In the genomic region with DNA sequence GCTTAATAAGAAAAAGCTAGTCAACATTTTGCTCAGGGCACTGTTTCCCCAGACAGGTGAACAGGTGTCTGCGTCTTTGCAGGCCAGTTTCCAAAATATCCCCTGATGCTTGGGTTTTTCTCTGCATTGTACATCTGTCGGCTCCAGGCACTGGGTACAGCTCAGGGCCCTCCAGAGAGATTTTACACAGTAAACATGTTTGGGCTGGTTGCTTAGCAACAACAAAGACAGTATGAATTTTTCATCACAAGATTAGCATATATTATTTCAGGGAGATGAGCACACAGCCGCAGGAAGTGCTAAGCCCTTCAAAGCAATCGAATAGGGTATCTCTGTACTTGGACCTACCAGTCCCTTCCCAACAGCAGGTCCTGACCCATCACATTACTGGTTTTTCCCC, we compare ENCODE assay signal across 17 mouse cellular contexts. TPM values are rescaled to one million over a fixed set of nuclear protein-coding genes. Genes with fewer than 3 reads are reported as not detected.
DNase-seq lines count a peak whose midpoint lies in the region; ATAC-seq and TF ChIP-seq lines count a peak whose summit lies in the region.
"Had no signal": no experiment of that assay in that cellular context is flagged by ENCODE, and none has a peak within 500 bp of the region (broad histone marks: within the 10 kb centered on the region; RNA-seq: fewer than 3 reads in every experiment).

No protein-coding gene starts in this region.

- no peak for ATAC-seq in hindbrain, embryonic 11.5 days (ENCODE audit: low FRiP score)
- ATAC-seq in forebrain, postnatal 0 days, result peak; percentile 95
- ATAC-seq in midbrain, embryonic 15.5 days (replicated peaks), result peak; percentile 81
- no peak for ATAC-seq in inflammation-experienced regulatory T-cells, adult 6 months
- ATAC-seq: intestine, postnatal 0 days had no signal

- no peak overlapping the region for H3K9ac ChIP-seq in hindbrain, embryonic 11.5 days (ENCODE audit: low read depth, low read length)
- no peak overlapping the region for H3K9ac ChIP-seq in forebrain, postnatal 0 days
- no peak overlapping the region for H3K9ac ChIP-seq in midbrain, embryonic 15.5 days
- H3K9ac ChIP-seq: lung, embryonic 14.5 days had no signal

- no peaks in the 10 kb centered on the region for H3K9me3 ChIP-seq in hindbrain, embryonic 11.5 days (ENCODE audit: control insufficient read depth, low read length)
- H3K9me3 ChIP-seq in hindbrain, embryonic 10.5 days, result no peaks in the 10 kb centered on the region
- H3K9me3 ChIP-seq in forebrain, postnatal 0 days (ENCODE audit: low read length), result no peaks in the 10 kb centered on the region
- H3K9me3 ChIP-seq in midbrain, embryonic 15.5 days, result no peaks in the 10 kb centered on the region

- H3K27ac ChIP-seq in hindbrain, embryonic 11.5 days (ENCODE audit: low read depth, low read length), result no peak overlapping the region
- no peak overlapping the region for H3K27ac ChIP-seq in hindbrain, embryonic 10.5 days
- H3K27ac ChIP-seq in forebrain, postnatal 0 days (ENCODE audit: low read depth, low read length), result peak overlapping the region; percentile 60
- peak overlapping the region; percentile 51 for H3K27ac ChIP-seq in midbrain, embryonic 15.5 days

- TF ChIP-seq CTCF in forebrain, postnatal 0 days (IDR thresholded peaks at IDR 0.05; ENCODE audit: low read depth), result no peak

- H3K4me3 ChIP-seq in hindbrain, embryonic 11.5 days (ENCODE audit: low read depth, low read length), result no peak overlapping the region
- no peak overlapping the region for H3K4me3 ChIP-seq in hindbrain, embryonic 10.5 days
- no peak overlapping the region for H3K4me3 ChIP-seq in forebrain, postnatal 0 days (ENCODE audit: low read depth, low read length)
- H3K4me3 ChIP-seq in midbrain, embryonic 15.5 days, result no peak overlapping the region
- H3K4me3 ChIP-seq: erythroblast, embryonic 14.5 days had no signal

- no peaks in the 10 kb centered on the region; the same call in 1 of the 2 replicates for H3K4me1 ChIP-seq in hindbrain, embryonic 11.5 days (replicated peaks; ENCODE audit: control insufficient read depth, insufficient read depth, low read length)
- H3K4me1 ChIP-seq in hindbrain, embryonic 10.5 days (replicated peaks), result peaks cover 39% of the 10 kb centered on the region
- H3K4me1 ChIP-seq in forebrain, postnatal 0 days (ENCODE audit: insufficient read depth), result peaks cover 9% of the 10 kb centered on the region; the same call in 1 of the 2 replicates
- H3K4me1 ChIP-seq in midbrain, embryonic 15.5 days, result peaks cover 51% of the 10 kb centered on the region

- no peaks in the 10 kb centered on the region for H3K27me3 ChIP-seq in hindbrain, embryonic 11.5 days (ENCODE audit: control insufficient read depth, insufficient read depth, low read length)
- peaks cover 18% of the 10 kb centered on the region for H3K27me3 ChIP-seq in hindbrain, embryonic 10.5 days (ENCODE audit: insufficient read depth, poor library complexity, severe bottlenecking)
- H3K27me3 ChIP-seq in forebrain, postnatal 0 days (ENCODE audit: insufficient read depth, low read length), result no peaks in the 10 kb centered on the region
- H3K27me3 ChIP-seq in midbrain, embryonic 15.5 days (replicated peaks), result no peaks in the 10 kb centered on the region

- H3K4me2 ChIP-seq in hindbrain, embryonic 11.5 days (replicated peaks; ENCODE audit: low read depth, low read length), result no peak overlapping the region
- no peak overlapping the region for H3K4me2 ChIP-seq in forebrain, postnatal 0 days (ENCODE audit: low read depth)
- H3K4me2 ChIP-seq in midbrain, embryonic 15.5 days, result no peak overlapping the region
- H3K4me2 ChIP-seq: lung, embryonic 14.5 days had no signal

- DNase-seq in hindbrain, embryonic 11.5 days (ENCODE audit: low spot score), result peak; percentile 46
- DNase-seq in hindbrain, embryonic 10.5 days (ENCODE audit: low spot score), result no peak
- peak; percentile 77 for DNase-seq in brain, adult 2 months (ENCODE audit: low read depth, low spot score)
- DNase-seq in forebrain, postnatal 0 days, result peak; percentile 80
- no peak for DNase-seq in adrenal gland, adult 8-10 months
- DNase-seq in embryo, embryonic 11 days, result no peak
- DNase-seq: cerebellum, adult 18-20 months; gastrocnemius, postnatal 10 days; heart, postnatal 14 days; kidney, postnatal 36 days; lung, embryonic 14.5 days had no signal

- H3K36me3 ChIP-seq in hindbrain, embryonic 11.5 days (ENCODE audit: control insufficient read depth, insufficient read depth, low read length), result no peaks in the 10 kb centered on the region
- no peaks in the 10 kb centered on the region for H3K36me3 ChIP-seq in hindbrain, embryonic 10.5 days
- no peaks in the 10 kb centered on the region for H3K36me3 ChIP-seq in forebrain, postnatal 0 days (ENCODE audit: insufficient read depth)
- no peaks in the 10 kb centered on the region for H3K36me3 ChIP-seq in midbrain, embryonic 15.5 days (replicated peaks)

- WGBS in hindbrain, embryonic 11.5 days, result 66% methylated on average over 4 of the region's 4 CpGs
- WGBS in hindbrain, embryonic 10.5 days, result 67% methylated on average over 4 of the region's 4 CpGs
- WGBS in forebrain, postnatal 0 days, result 22% methylated on average over 4 of the region's 4 CpGs
- WGBS in midbrain, embryonic 15.5 days, result 22% methylated on average over 4 of the region's 4 CpGs

RNA-seq across cellular contexts. Expression of a gene that starts 5.8 kb away (rescaled TPM):
- 15.4 and 25.0 TPM in 2 replicates for polyA plus RNA-seq in hindbrain, embryonic 11.5 days (2014; fragmentation: Nextera tagmentation; extraction: Ambion mirVana)
- 20.1 and 20.4 TPM in 2 replicates for polyA plus RNA-seq in hindbrain, embryonic 10.5 days (2016; fragmentation: Nextera tagmentation; extraction: Ambion mirVana)
- total RNA-seq in forebrain, postnatal 0 days (2014; rRNA removed), result 67.6 and 103 TPM in 2 replicates
- polyA plus RNA-seq in forebrain, postnatal 0 days (2015; fragmentation: Nextera tagmentation; extraction: Ambion mirVana), result 33.0 and 58.4 TPM in 2 replicates
- 85.8 and 88.7 TPM in 2 replicates for polyA plus RNA-seq in midbrain, embryonic 15.5 days (2015; fragmentation: Nextera tagmentation; extraction: Ambion mirVana)
- total RNA-seq in adrenal gland, adult 8-10 months (2022), result 1 to 10 TPM; 1.5 to 3.7 (median 2.8) TPM
- polyA plus RNA-seq in inflammation-experienced regulatory T-cells, adult 6 months (2017; shearing (Covaris generic)), result not detected
- total RNA-seq: liver, adult 2 months; megakaryocyte, adult 5-6 weeks had no signal
- polyA plus RNA-seq: erythroblast, embryonic 14.5 days; liver, adult 2 months had no signal

Comparison
In these comparisons a context has a peak if more than half of its experiments do, and no peak if none do; other contexts are left out.
1. DNase-seq: peak in hindbrain, embryonic 11.5 days (single experiment), brain, adult 2 months (single experiment) and forebrain, postnatal 0 days (single experiment); none in hindbrain, embryonic 10.5 days (single experiment), adrenal gland, adult 8-10 months (single experiment) and embryo, embryonic 11 days (single experiment).
2. ATAC-seq: peak in forebrain, postnatal 0 days (single experiment) and midbrain, embryonic 15.5 days (single experiment); none in hindbrain, embryonic 11.5 days (single experiment) and inflammation-experienced regulatory T-cells, adult 6 months (single experiment).
3. H3K27ac ChIP-seq: peak in forebrain, postnatal 0 days (single experiment) and midbrain, embryonic 15.5 days (single experiment); none in hindbrain, embryonic 11.5 days (single experiment) and hindbrain, embryonic 10.5 days (single experiment).
4. RNA of a gene that starts 5.8 kb away (polyA plus RNA-seq): 85.8 to 88.7 TPM in midbrain, embryonic 15.5 days, 33.0 to 58.4 TPM in forebrain, postnatal 0 days, 20.1 to 20.4 TPM in hindbrain, embryonic 10.5 days and 15.4 to 25.0 TPM in hindbrain, embryonic 11.5 days; not detected in inflammation-experienced regulatory T-cells, adult 6 months; every median in the first group is over 10 times any median in the second.